Mouse (Mus musculus) forebrain, embryonic 12.5 days (tissue): ENCODE measurements around the gene Man1c1. TPM values are rescaled to one million over a fixed set of nuclear protein-coding genes. Genes with fewer than 3 reads are reported as not detected.

Experiments
- ATAC-seq: fragments of 200-750 bp; cut with Nextera tagmentation; 2 replicates; pipeline ENCODE4 v1.8.0; 2017; ENCODE audit warnings: moderate TSS enrichment; ENCODE audit not compliant: low FRiP score
- H3K27ac ChIP-seq: fragments of 300-500 bp; sonication (generic); 2 replicates; pipeline ENCODE4 v1.5.1; 2016; ENCODE audit warnings: mild to moderate bottlenecking
- H3K27me3 ChIP-seq: fragments of 300-500 bp; sonication (generic); 2 replicates; pipeline ENCODE4 v1.6.1; 2016; ENCODE audit warnings: mild to moderate bottlenecking
- H3K36me3 ChIP-seq: fragments of 300-500 bp; sonication (generic); replicated peaks from 2 replicates; pipeline ENCODE4 v1.6.1; 2016; ENCODE audit warnings: mild to moderate bottlenecking
- H3K4me1 ChIP-seq: fragments of 300-500 bp; sonication (generic); 2 replicates; pipeline ENCODE4 v1.6.1; 2016
- H3K4me2 ChIP-seq: fragments of 300-500 bp; sonication (generic); 2 replicates; pipeline ENCODE4 v1.6.1; 2016; ENCODE audit warnings: mild to moderate bottlenecking, moderate library complexity
- H3K4me3 ChIP-seq: fragments of 300-500 bp; sonication (generic); replicated peaks from 2 replicates; pipeline ENCODE4 v1.5.1; 2016; ENCODE audit warnings: mild to moderate bottlenecking
- H3K9ac ChIP-seq: fragments of 300-500 bp; sonication (generic); 2 replicates; pipeline ENCODE4 v1.6.1; 2016; ENCODE audit warnings: mild to moderate bottlenecking
- H3K9me3 ChIP-seq: fragments of 300-500 bp; sonication (generic); 2 replicates; pipeline ENCODE4 v1.6.1; 2016
- WGBS: fragments of 180-500 bp; shearing (Covaris S2); methylation state at CpG from one replicate; pipeline ENCODE4 v1.1.7; 2016; 5-methylcytosine and 5-hydroxymethylcytosine counted together
- polyA plus RNA-seq: library from polyadenylated mRNA; unstranded; fragments of >200 nt; fragmentation: Nextera tagmentation; extraction: Ambion mirVana; gene quantifications from 2 replicates; pipeline ENCODE4 v1.2.1, GENCODE M21; 2016

The Man1c1 gene
- polyA plus RNA-seq, 1 experiment from 2014 or later: 4.0 TPM

DNA sequence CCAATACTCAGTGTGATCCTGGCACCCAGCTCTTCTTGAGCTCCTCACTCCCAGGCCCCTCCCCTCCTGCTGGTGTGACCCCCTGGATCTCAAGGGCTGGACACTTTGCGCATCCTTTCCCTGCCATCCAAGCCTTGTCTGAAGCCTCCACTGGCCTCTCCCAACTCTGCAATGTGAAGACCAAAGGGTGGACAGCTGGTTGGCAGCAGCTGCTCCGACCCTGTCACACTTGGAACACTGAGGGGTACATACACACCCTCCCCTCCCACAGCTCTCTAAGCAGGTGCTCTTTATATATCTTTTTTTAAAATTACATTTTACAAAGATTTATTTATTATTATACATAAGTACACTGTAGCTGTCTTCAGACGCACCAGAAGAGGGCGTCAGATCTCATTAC lies 36.1 kb upstream of the Man1c1 start:
- peaks cover 16% of the 10 kb centered on the region for H3K4me1 ChIP-seq
- H3K36me3 ChIP-seq: no peaks in the 10 kb centered on the region
- H3K4me3 ChIP-seq: no peak overlapping the region
- no peak overlapping the region for H3K4me2 ChIP-seq
- H3K27me3 ChIP-seq: no peaks in the 10 kb centered on the region
- no peaks in the 10 kb centered on the region for H3K9me3 ChIP-seq
- no peak overlapping the region for H3K27ac ChIP-seq
- 90% methylated on average over 4 of the region's 4 CpGs for WGBS
- no peak overlapping the region for H3K9ac ChIP-seq
- no peak for ATAC-seq

DNA sequence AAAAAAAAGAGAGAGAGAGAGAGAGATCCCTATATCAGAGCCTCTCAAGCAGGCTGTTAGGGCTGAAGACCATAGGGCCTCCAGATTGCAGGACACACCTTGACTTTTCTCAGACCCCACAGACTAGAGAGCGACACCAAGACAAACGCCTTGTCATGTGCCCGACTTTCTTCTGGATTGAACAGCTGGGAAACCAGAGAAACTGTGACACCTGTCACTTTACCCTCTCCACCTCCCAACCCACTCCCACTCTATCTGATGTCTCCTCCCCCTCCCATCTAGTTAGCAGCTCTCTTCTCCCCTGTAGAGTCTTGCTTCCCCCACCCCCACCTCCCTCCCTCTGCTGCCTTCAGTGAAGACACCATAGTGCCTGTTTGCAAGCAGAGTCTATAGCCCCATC lies 35.4 kb upstream of the Man1c1 start:
- no peak overlapping the region for H3K27ac ChIP-seq
- no peak for ATAC-seq
- H3K27me3 ChIP-seq: no peaks in the 10 kb centered on the region
- H3K4me2 ChIP-seq: no peak overlapping the region
- no peaks in the 10 kb centered on the region for H3K36me3 ChIP-seq
- WGBS: 85% methylated on average over 3 of the region's 3 CpGs
- no peak overlapping the region for H3K9ac ChIP-seq
- peaks cover 18% of the 10 kb centered on the region for H3K4me1 ChIP-seq
- no peaks in the 10 kb centered on the region for H3K9me3 ChIP-seq
- no peak overlapping the region for H3K4me3 ChIP-seq

DNA sequence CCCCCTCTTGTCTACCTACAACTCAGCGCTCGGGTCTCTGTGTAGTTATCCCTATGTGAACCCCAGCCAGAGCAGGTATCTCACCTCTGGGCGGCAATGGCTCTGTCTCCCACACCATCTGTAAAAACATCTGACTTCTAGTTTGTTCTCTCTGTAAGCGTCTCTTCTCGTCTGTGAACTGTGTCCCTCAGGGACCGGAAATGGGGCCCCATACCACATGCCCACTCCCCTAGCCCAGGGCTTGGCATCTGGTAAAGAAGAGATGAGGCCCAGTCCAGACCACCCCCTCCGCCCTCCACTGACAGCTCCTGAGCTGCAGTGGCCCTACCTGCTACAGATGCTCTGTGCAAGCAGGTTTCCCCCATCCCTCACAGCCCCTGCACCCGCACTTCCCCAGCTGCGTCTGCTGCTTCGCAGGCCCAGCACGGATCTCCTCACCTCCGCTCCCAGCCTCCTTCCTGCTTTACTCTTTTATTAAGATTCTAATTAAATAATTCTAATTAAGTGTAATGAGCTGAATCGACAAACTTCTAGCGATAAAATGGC lies 33.3 kb upstream of the Man1c1 start:
- ATAC-seq: no peak
- Histone ChIP-seq H3K9ac (peak overlapping the region; percentile 12; the same call in 1 of the 2 replicates), H3K9me3 (no peaks in the 10 kb centered on the region), H3K27ac (no peak overlapping the region), H3K4me2 (no peak overlapping the region), H3K36me3 (no peaks in the 10 kb centered on the region), H3K27me3 (no peaks in the 10 kb centered on the region), H3K4me1 (peaks cover 19% of the 10 kb centered on the region; the same call in 1 of the 2 replicates), H3K4me3 (no peak overlapping the region)
- WGBS: 50% methylated on average over 14 of the region's 14 CpGs

DNA sequence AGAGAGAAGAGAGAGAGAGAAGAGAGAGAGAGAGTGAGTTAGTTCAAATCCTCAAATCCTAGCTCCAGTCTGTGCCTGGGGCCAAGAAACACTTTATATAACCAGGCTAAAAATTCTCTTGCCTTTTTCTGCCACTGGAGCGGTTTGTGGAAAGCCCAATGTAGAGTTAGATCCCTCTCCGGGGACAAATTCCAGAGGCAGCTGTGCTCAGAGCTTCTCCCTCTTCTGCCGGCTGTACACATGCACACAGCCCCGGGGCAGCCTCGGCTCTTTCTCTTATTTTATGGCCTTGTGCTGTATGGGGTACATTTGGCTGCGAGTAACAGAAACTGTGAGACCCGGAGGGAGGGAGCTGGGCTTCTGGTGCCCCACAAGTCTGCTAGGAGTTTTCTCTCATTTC lies 32.1 kb upstream of the Man1c1 start:
- ATAC-seq: no peak

DNA sequence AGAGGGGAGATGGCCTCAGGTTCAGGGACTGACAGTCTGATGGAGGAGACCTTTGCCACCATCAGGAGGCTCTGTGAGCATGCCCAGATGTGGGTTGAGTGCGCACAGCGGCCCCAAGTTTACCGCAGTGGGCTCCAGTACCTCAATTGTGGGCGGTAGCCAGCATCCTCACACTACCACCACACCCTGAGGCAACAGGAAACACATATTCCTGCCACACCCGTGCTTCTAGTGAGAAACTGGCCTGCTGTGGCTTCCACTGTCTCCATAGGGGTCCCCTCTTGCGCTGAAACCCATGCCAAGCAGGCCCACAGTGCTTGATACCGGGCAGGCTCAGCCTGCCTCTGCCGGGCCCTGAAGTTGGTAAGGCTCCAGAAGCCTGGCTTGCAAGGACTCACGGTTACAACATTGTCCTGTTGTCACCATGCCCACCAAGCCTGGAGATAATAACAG lies 30.6 kb upstream of the Man1c1 start:
- no peak overlapping the region for H3K9ac ChIP-seq
- no peaks in the 10 kb centered on the region for H3K36me3 ChIP-seq
- no peaks in the 10 kb centered on the region for H3K9me3 ChIP-seq
- H3K4me3 ChIP-seq: no peak overlapping the region
- H3K4me1 ChIP-seq: peaks cover 30% of the 10 kb centered on the region
- no peak overlapping the region for H3K27ac ChIP-seq
- H3K4me2 ChIP-seq: no peak overlapping the region
- no peaks in the 10 kb centered on the region for H3K27me3 ChIP-seq
- ATAC-seq: no peak
- WGBS: 56% methylated on average over 9 of the region's 9 CpGs

More for the DNA sequence above, 32.1 kb upstream of the Man1c1 start:
- Histone ChIP-seq H3K9ac (no peak overlapping the region), H3K36me3 (no peaks in the 10 kb centered on the region), H3K9me3 (no peaks in the 10 kb centered on the region), H3K27ac (no peak overlapping the region), H3K4me3 (no peak overlapping the region), H3K4me1 (peaks cover 19% of the 10 kb centered on the region; the same call in 1 of the 2 replicates), H3K27me3 (no peaks in the 10 kb centered on the region), H3K4me2 (no peak overlapping the region)
- WGBS: 74% methylated on average over 7 of the region's 7 CpGs

DNA sequence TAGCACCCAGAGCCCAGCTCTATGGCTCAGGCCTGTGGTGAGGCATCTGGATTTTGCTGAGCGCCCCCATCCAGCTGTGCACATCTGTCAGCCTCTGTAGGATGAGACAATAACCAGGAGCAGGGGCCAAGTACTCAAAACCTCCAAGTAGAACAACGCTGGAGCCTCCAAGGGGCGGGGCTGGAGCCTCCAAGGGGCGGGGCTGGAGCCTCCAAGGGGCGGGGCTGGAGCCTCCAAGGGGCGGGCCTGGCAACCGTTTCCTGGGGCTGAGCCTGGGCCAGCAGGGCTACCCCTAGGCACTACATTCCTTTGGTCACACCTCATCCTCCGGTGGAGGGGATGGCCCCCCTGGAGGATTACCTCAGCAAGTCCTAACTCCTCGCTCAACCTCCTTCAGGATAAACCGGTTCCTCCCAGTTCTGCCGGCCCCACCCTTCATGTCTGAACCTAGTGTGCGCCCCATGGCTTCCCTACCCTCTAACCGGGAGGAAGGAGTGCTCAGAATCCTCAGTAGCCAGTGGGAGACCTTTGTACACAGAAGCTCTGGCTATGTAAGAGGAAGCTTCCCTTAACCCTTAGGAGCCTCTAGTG lies 30.0 kb upstream of the Man1c1 start:
- 0 out of 2 replicates have a peak, but pooled peaks cover 3% of the 10 kb centered on the region for H3K27me3 ChIP-seq
- H3K27ac ChIP-seq: no peak overlapping the region
- H3K9me3 ChIP-seq: no peaks in the 10 kb centered on the region
- WGBS: 9% methylated on average over 12 of the region's 13 CpGs
- no peak overlapping the region for H3K4me2 ChIP-seq
- H3K4me3 ChIP-seq: no peak overlapping the region
- ATAC-seq: peak; percentile 39; the same call in 1 of the 2 replicates
- no peaks in the 10 kb centered on the region for H3K36me3 ChIP-seq
- no peak overlapping the region for H3K9ac ChIP-seq
- peaks cover 31% of the 10 kb centered on the region for H3K4me1 ChIP-seq

DNA sequence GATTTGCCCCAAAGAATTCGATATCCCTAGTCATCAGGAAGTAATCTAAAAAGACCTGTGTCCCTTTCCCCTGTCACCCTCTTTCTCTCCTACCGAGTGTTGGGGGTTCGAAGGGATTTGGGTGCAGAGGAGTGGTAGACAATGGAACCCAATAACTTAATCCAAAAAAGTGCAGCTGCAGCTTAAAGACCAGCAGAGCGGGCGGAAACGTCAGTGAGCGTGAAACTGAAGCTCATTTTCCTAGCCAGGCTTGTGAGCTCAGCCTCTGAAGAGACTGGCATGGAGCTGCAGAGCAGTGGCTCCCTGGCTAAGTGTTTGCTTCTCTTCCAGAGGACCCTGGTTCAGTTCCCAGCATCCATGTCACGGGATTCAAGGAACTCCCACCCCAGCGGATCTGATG lies 29.3 kb upstream of the Man1c1 start:
- no peak overlapping the region for H3K4me3 ChIP-seq
- H3K4me1 ChIP-seq: peaks cover 31% of the 10 kb centered on the region
- H3K9ac ChIP-seq: no peak overlapping the region
- 0 out of 2 replicates have a peak, but pooled peaks cover 7% of the 10 kb centered on the region for H3K27me3 ChIP-seq
- WGBS: 51% methylated on average over 9 of the region's 9 CpGs
- H3K27ac ChIP-seq: no peak overlapping the region
- no peaks in the 10 kb centered on the region for H3K36me3 ChIP-seq
- no peaks in the 10 kb centered on the region for H3K9me3 ChIP-seq
- H3K4me2 ChIP-seq: no peak overlapping the region
- ATAC-seq: no peak

DNA sequence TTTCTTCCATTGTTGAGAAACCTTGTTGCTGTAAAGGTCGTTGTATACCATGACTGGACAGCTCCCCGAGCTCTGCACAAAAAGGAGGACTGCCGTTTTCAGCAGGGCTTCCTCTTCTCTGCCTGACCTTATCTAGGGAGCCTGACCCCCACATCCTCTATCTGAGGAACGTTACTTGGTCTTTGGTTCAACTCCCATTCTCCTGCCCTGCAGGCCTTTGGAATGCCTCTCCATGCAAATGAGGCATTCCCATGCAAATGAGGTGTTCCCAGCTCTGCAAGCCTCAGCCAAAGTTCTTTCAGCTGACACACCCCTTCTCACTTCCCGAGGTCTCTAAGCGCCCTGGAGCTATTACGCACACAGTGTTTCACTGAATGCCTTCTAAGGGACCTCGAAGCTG lies 26.0 kb upstream of the Man1c1 start:
- H3K4me1 ChIP-seq: peaks cover 22% of the 10 kb centered on the region
- no peaks in the 10 kb centered on the region for H3K36me3 ChIP-seq
- no peaks in the 10 kb centered on the region for H3K9me3 ChIP-seq
- ATAC-seq: peak; percentile 58; the same call in 1 of the 2 replicates
- WGBS: 2% methylated on average over 8 of the region's 8 CpGs
- no peak overlapping the region for H3K27ac ChIP-seq
- peak overlapping the region; percentile 33; the same call in 1 of the 2 replicates for H3K9ac ChIP-seq
- 0 out of 2 replicates have a peak, but pooled peaks cover 7% of the 10 kb centered on the region for H3K27me3 ChIP-seq
- H3K4me3 ChIP-seq: no peak overlapping the region
- H3K4me2 ChIP-seq: peak overlapping the region; percentile 24

DNA sequence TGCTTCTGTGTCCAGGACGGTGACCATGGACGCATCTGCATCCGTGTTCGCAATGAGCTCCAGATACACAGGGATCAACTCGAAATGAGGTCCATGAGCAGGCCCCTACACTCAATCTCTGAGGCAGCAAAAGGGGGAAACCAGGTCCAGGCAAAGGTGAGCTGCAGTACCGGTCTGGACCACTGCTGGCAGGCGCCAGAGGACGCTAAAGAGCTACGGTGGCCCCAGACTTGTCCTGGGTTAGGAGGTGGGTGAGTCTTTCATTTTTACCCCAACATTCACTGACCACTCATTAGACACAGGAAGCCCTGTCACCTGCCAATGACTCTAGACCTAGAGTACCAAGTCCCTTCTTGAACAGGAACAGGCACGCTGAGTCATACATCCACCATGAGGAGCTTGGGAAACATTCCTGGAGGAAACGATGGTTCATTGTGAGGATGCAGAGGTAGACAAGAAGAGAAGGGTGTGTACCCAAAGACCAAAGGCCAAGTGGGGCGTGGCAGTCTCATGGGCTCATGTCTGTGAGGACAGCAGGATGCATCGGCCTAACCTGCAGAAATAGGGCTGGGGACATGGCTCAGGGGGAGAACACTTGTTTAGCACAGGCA lies 21.8 kb upstream of the Man1c1 start:
- 64% methylated on average over 13 of the region's 13 CpGs for WGBS

DNA sequence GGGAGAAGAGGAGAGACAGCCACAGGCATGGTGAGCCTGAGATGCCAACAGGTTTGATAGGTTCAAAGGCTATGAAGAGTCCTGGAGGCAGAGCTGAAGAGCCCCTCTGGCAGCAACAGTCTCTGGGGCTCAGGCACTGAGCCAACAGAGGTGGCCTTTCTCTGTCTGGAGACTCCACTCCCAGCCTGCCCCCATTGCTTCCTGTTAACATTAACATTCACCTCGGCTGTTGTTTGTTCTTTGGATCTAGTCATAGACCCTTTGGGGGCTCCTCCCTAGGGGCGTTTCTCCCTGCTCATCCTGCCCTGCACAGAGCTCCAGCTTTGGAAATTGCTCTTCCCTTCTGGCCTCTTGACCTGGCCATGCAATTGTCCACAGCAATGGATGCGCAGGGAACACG lies 20.9 kb upstream of the Man1c1 start:
- no peak overlapping the region for H3K4me2 ChIP-seq
- H3K4me3 ChIP-seq: no peak overlapping the region
- no peaks in the 10 kb centered on the region for H3K9me3 ChIP-seq
- peaks cover 5% of the 10 kb centered on the region for H3K4me1 ChIP-seq
- WGBS: 72% methylated on average over 4 of the region's 4 CpGs
- H3K36me3 ChIP-seq: no peaks in the 10 kb centered on the region
- H3K27me3 ChIP-seq: 0 out of 2 replicates have a peak, but pooled peaks cover 7% of the 10 kb centered on the region
- ATAC-seq: no peak
- no peak overlapping the region for H3K9ac ChIP-seq
- no peak overlapping the region for H3K27ac ChIP-seq

More for the DNA sequence above, 21.8 kb upstream of the Man1c1 start:
- H3K9me3 ChIP-seq: no peaks in the 10 kb centered on the region
- peaks cover 13% of the 10 kb centered on the region for H3K4me1 ChIP-seq
- no peak overlapping the region for H3K27ac ChIP-seq
- H3K9ac ChIP-seq: no peak overlapping the region
- 0 out of 2 replicates have a peak, but pooled peaks cover 7% of the 10 kb centered on the region for H3K27me3 ChIP-seq
- no peak overlapping the region for H3K4me2 ChIP-seq
- H3K4me3 ChIP-seq: no peak overlapping the region
- no peak for ATAC-seq
- H3K36me3 ChIP-seq: no peaks in the 10 kb centered on the region

DNA sequence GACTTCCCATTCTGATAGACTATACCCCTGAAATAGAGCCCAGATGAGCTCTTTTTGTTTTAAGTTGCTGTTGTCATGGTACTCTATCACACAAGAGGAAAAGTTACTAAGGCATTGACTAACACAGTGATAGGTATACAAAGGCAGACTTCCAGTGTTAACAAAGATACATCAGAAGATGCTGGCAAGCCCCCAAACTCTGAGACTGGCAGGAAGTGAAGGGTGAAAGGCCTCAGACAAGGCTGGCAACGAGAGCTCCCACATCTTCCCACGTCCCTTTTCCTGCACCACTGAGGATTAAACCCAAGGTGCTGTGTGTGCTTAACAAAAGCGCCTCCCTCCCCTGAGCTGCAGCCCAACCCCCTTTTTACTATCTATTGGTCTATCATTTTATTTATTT lies 19.2 kb upstream of the Man1c1 start:
- Histone ChIP-seq H3K4me2 (no peak overlapping the region), H3K27ac (no peak overlapping the region), H3K9ac (no peak overlapping the region), H3K4me1 (no peaks in the 10 kb centered on the region), H3K9me3 (no peaks in the 10 kb centered on the region), H3K27me3 (no peaks in the 10 kb centered on the region), H3K4me3 (no peak overlapping the region), H3K36me3 (no peaks in the 10 kb centered on the region)
- WGBS: 73% methylated on average over 3 of the region's 3 CpGs
- no peak for ATAC-seq

DNA sequence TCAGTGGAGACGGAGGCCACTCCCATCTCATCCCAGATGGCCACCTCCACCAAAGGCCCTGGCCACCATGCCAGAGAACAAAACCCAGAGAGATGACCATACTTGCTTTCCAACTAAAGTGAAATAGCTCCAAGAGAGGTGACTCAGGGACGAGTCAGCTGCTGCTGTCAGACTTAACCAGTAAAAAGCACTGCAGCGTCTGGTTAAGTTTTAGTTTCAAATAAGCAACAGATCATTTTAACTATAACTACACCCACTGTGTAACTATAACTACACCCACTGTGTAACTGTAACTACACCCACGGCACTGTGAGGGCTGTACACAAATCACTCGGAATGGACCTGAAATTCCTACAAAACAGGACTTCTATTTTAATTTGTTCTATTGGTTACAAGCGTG lies 17.0 kb upstream of the Man1c1 start:
- H3K27ac ChIP-seq: no peak overlapping the region
- no peak overlapping the region for H3K9ac ChIP-seq
- WGBS: 86% methylated on average over 6 of the region's 6 CpGs
- H3K4me2 ChIP-seq: no peak overlapping the region
- H3K27me3 ChIP-seq: no peaks in the 10 kb centered on the region
- no peak overlapping the region for H3K4me3 ChIP-seq
- H3K9me3 ChIP-seq: no peaks in the 10 kb centered on the region
- ATAC-seq: no peak
- no peaks in the 10 kb centered on the region for H3K36me3 ChIP-seq
- peaks cover 3% of the 10 kb centered on the region; the same call in 1 of the 2 replicates for H3K4me1 ChIP-seq
